Comparison of ENCODE assay signal across 8 mouse cellular contexts in genomic region chr10:108332571-108333541, GRCm38 (mm10). TPM values are rescaled to one million over a fixed set of nuclear protein-coding genes. Genes with fewer than 3 reads are reported as not detected.
DNase-seq lines count a peak whose midpoint lies in the region; ATAC-seq and TF ChIP-seq lines count a peak whose summit lies in the region.

No protein-coding gene starts in this region.

- H3K27ac ChIP-seq in embryonic facial prominence, embryonic 12.5 days: peak overlapping the region; percentile 69
- peak overlapping the region; percentile 40 to 82 for H3K27ac ChIP-seq in heart, embryonic 14.5 days (replicated peaks in 1 of 2; ENCODE audit: control insufficient read depth in 1 of 2, insufficient read depth in 1 of 2, low read depth in 2 of 2, low read length in 2 of 2)
- H3K27ac ChIP-seq in kidney, embryonic 16.5 days (ENCODE audit: low read length): peak overlapping the region; percentile 92
- peak overlapping the region; percentile 86 for H3K27ac ChIP-seq in lung, embryonic 14.5 days (ENCODE audit: low read depth)

- peak overlapping the region; percentile 92 for H3K4me2 ChIP-seq in embryonic facial prominence, embryonic 12.5 days (replicated peaks)
- peak overlapping the region; percentile 84 for H3K4me2 ChIP-seq in heart, embryonic 14.5 days (ENCODE audit: low read length)
- peak overlapping the region; percentile 70 for H3K4me2 ChIP-seq in kidney, embryonic 16.5 days (replicated peaks; ENCODE audit: low read depth, low read length)
- peak overlapping the region; percentile 76 for H3K4me2 ChIP-seq in lung, embryonic 14.5 days

- no peaks in the 10 kb centered on the region for H3K4me1 ChIP-seq in embryonic facial prominence, embryonic 12.5 days
- H3K4me1 ChIP-seq in heart, embryonic 14.5 days (ENCODE audit: control insufficient read depth in 2 of 2, insufficient read depth in 2 of 2, low read length in 2 of 2): peaks cover 0 to 8% of the 10 kb centered on the region in 2 experiments; a peak in 1 of 4 replicates
- H3K4me1 ChIP-seq in kidney, embryonic 16.5 days (ENCODE audit: insufficient read depth, low read length): peaks cover 25% of the 10 kb centered on the region
- H3K4me1 ChIP-seq in lung, embryonic 14.5 days (ENCODE audit: insufficient read depth): peaks cover 3% of the 10 kb centered on the region; the same call in 1 of the 2 replicates

- H3K36me3 ChIP-seq in embryonic facial prominence, embryonic 12.5 days: no peaks in the 10 kb centered on the region
- 0 out of 2 replicates have a peak, but pooled peaks cover 3% of the 10 kb centered on the region for H3K36me3 ChIP-seq in heart, embryonic 14.5 days (ENCODE audit: control insufficient read depth, insufficient read depth, low read length)
- H3K36me3 ChIP-seq in kidney, embryonic 16.5 days (ENCODE audit: insufficient read depth, low read length): no peaks in the 10 kb centered on the region
- H3K36me3 ChIP-seq in lung, embryonic 14.5 days (ENCODE audit: insufficient read depth): no peaks in the 10 kb centered on the region; the same call in 1 of the 2 replicates

- TF ChIP-seq CTCF in lung, embryonic 14.5 days (IDR thresholded peaks at IDR 0.05; ENCODE audit: low read depth): peak; percentile 39

- peak; percentile 19 for ATAC-seq in CD4-positive, CD25-positive, alpha-beta regulatory T cell, adult 4 months
- peak; percentile 55 for ATAC-seq in embryonic facial prominence, embryonic 12.5 days (ENCODE audit: insufficient number of reproducible peaks, insufficient read depth, low FRiP score, low TSS enrichment)
- ATAC-seq in heart, embryonic 14.5 days (ENCODE audit: insufficient number of reproducible peaks, insufficient read depth, low FRiP score, low read depth): peak; percentile 55
- ATAC-seq in kidney, embryonic 16.5 days (ENCODE audit: low FRiP score, low TSS enrichment): peak; percentile 57
- peak; percentile 53 for ATAC-seq in lung, embryonic 14.5 days (ENCODE audit: insufficient read depth)
- ATAC-seq in activated CD4-positive, CD25-positive, alpha-beta regulatory T cell, adult 4 months: no peak

- peak overlapping the region; percentile 70 for H3K9ac ChIP-seq in embryonic facial prominence, embryonic 12.5 days
- H3K9ac ChIP-seq in heart, embryonic 14.5 days (ENCODE audit: low read length): peak overlapping the region; percentile 87
- H3K9ac ChIP-seq in kidney, embryonic 16.5 days (replicated peaks; ENCODE audit: low read length): peak overlapping the region; percentile 94
- peak overlapping the region; percentile 83 for H3K9ac ChIP-seq in lung, embryonic 14.5 days

- WGBS in embryonic facial prominence, embryonic 12.5 days: 1% methylated on average over 97 of the region's 129 CpGs
- WGBS in heart, embryonic 14.5 days: 1% methylated on average over 105 of the region's 129 CpGs
- under 1% methylated on average over 98 of the region's 129 CpGs for WGBS in kidney, embryonic 16.5 days
- under 1% methylated on average over 124 of the region's 129 CpGs for WGBS in lung, embryonic 14.5 days

- peak; percentile 59 for DNase-seq in adrenal gland, postnatal 25 days
- peak; percentile 80 for DNase-seq in lung, embryonic 14.5 days
- peak; percentile 53 for DNase-seq in ovary, postnatal 10 days (ENCODE audit: low spot score)

- no peaks in the 10 kb centered on the region for H3K9me3 ChIP-seq in embryonic facial prominence, embryonic 12.5 days
- no peaks in the 10 kb centered on the region for H3K9me3 ChIP-seq in heart, embryonic 14.5 days (ENCODE audit: control insufficient read depth, low read length)
- H3K9me3 ChIP-seq in kidney, embryonic 16.5 days (ENCODE audit: low read length): no peaks in the 10 kb centered on the region
- no peaks in the 10 kb centered on the region for H3K9me3 ChIP-seq in lung, embryonic 14.5 days (ENCODE audit: low read depth, low read length)

- H3K4me3 ChIP-seq in embryonic facial prominence, embryonic 12.5 days: peak overlapping the region; percentile 75
- H3K4me3 ChIP-seq in heart, embryonic 14.5 days (ENCODE audit: control insufficient read depth in 1 of 2, insufficient read depth in 1 of 2, low read depth in 1 of 2, low read length in 2 of 2): peak overlapping the region; percentile 66 to 97
- H3K4me3 ChIP-seq in kidney, embryonic 16.5 days (ENCODE audit: low read length): peak overlapping the region; percentile 93
- peak overlapping the region; percentile 83 for H3K4me3 ChIP-seq in lung, embryonic 14.5 days (ENCODE audit: low read depth, low read length)

- H3K27me3 ChIP-seq in embryonic facial prominence, embryonic 12.5 days: peaks cover 14% of the 10 kb centered on the region; the same call in 1 of the 2 replicates
- no peaks in the 10 kb centered on the region for H3K27me3 ChIP-seq in heart, embryonic 14.5 days (ENCODE audit: control insufficient read depth, insufficient read depth, low read length)
- H3K27me3 ChIP-seq in kidney, embryonic 16.5 days (ENCODE audit: insufficient read depth, low read length): peaks cover 7% of the 10 kb centered on the region
- H3K27me3 ChIP-seq in lung, embryonic 14.5 days (ENCODE audit: insufficient read depth, low read length): no peaks in the 10 kb centered on the region

RNA-seq across cellular contexts. Expression of gene Pawr, which starts 0.9 kb away (rescaled TPM):
- not detected for polyA plus RNA-seq in CD4-positive, CD25-positive, alpha-beta regulatory T cell, adult 4 months (2017; shearing (Covaris generic))
- 11.7 and 12.3 TPM in 2 replicates for total RNA-seq in adrenal gland, postnatal 25 days (2021)
- 9.2 and 9.6 TPM in 2 replicates for polyA plus RNA-seq in embryonic facial prominence, embryonic 12.5 days (2016; fragmentation: Nextera tagmentation; extraction: Ambion mirVana)
- 10.6 and 12.4 TPM in 2 replicates for polyA plus RNA-seq in heart, embryonic 14.5 days (2014; fragmentation: Nextera tagmentation; extraction: Ambion mirVana)
- 13.4 and 13.6 TPM in 2 replicates for polyA plus RNA-seq in kidney, embryonic 16.5 days (2015; fragmentation: Nextera tagmentation; extraction: Ambion mirVana)
- 25.5 and 27.4 TPM in 2 replicates for polyA plus RNA-seq in lung, embryonic 14.5 days (2014; fragmentation: Nextera tagmentation; extraction: Ambion mirVana)
- polyA plus RNA-seq in activated CD4-positive, CD25-positive, alpha-beta regulatory T cell, adult 4 months (2017; shearing (Covaris generic)): not detected
